In the genomic region with DNA sequence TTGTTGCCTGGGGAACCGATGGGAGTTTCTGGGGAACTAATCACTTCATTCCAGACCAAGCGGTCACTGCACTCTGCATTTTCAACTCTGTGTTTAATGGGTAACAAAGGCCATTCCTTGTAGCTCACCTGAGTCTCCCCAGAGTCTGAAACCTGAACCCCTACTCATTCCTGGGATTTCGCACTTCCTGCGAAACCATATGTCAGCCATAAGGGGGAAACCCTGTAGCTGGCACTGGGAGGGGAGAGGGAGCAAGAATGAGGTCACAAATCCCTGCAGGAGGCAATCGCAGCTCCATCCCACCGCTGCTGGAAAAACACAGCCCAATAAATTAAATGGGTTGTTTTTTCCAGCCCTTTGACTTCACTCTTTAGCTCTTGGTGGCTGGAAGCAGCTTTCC, we compare ENCODE assay signal across 11 mouse cellular contexts. TPM values are rescaled to one million over a fixed set of nuclear protein-coding genes. Genes with fewer than 3 reads are reported as not detected.
DNase-seq lines count a peak whose midpoint lies in the region; ATAC-seq and TF ChIP-seq lines count a peak whose summit lies in the region.
"Had no signal": no experiment of that assay in that cellular context is flagged by ENCODE, and none has a peak within 500 bp of the region (broad histone marks: within the 10 kb centered on the region; RNA-seq: fewer than 3 reads in every experiment).

No protein-coding gene starts in this region.

- no peak for TF ChIP-seq POLR2A in liver, adult 2 months (IDR thresholded peaks at IDR 0.05; ENCODE audit: extremely low read depth, insufficient read depth, low read length)
- no peak for TF ChIP-seq POLR2A in kidney, adult 2 months (IDR thresholded peaks at IDR 0.05; ENCODE audit: low read depth, low read length)

- H3K4me1 ChIP-seq in liver, adult 2 months (ENCODE audit: control insufficient read depth, insufficient read depth, low read length), result peaks cover 6% of the 10 kb centered on the region; the same call in 1 of the 2 replicates
- H3K4me1 ChIP-seq in liver, embryonic 12.5 days, result peaks cover 6% of the 10 kb centered on the region; the same call in 1 of the 2 replicates
- peaks cover 23% of the 10 kb centered on the region for H3K4me1 ChIP-seq in kidney, adult 2 months (ENCODE audit: control insufficient read depth, insufficient read depth, low read length)
- no peaks in the 10 kb centered on the region for H3K4me1 ChIP-seq in neural tube, embryonic 11.5 days (ENCODE audit: control insufficient read depth, insufficient read depth, low read length)
- H3K4me1 ChIP-seq: megakaryocyte, embryonic 14.5 days had no signal

- no peaks in the 10 kb centered on the region for H3K9me3 ChIP-seq in liver, embryonic 12.5 days (replicated peaks)
- no peaks in the 10 kb centered on the region for H3K9me3 ChIP-seq in neural tube, embryonic 11.5 days (ENCODE audit: control insufficient read depth, low read length)

- H3K4me2 ChIP-seq in liver, embryonic 12.5 days, result no peak overlapping the region
- H3K4me2 ChIP-seq in neural tube, embryonic 11.5 days (ENCODE audit: low read depth), result no peak overlapping the region

- H3K27me3 ChIP-seq in liver, adult 2 months (ENCODE audit: control insufficient read depth, insufficient read depth, low read length), result peaks cover 6% of the 10 kb centered on the region; the same call in 1 of the 2 replicates
- peaks cover 9% of the 10 kb centered on the region; the same call in 1 of the 2 replicates for H3K27me3 ChIP-seq in liver, embryonic 12.5 days (replicated peaks)
- H3K27me3 ChIP-seq in kidney, adult 2 months (replicated peaks; ENCODE audit: control insufficient read depth, insufficient read depth, low read length), result no peaks in the 10 kb centered on the region
- no peaks in the 10 kb centered on the region for H3K27me3 ChIP-seq in neural tube, embryonic 11.5 days (ENCODE audit: control insufficient read depth, insufficient read depth, low read length)
- H3K27me3 ChIP-seq: CH12.LX had no signal

- no peak overlapping the region for H3K9ac ChIP-seq in liver, adult 2 months (ENCODE audit: low read depth, low read length)
- no peak overlapping the region for H3K9ac ChIP-seq in liver, embryonic 12.5 days
- H3K9ac ChIP-seq in neural tube, embryonic 11.5 days (ENCODE audit: low read length), result no peak overlapping the region

- no peak for ATAC-seq in liver, embryonic 12.5 days
- ATAC-seq in neural tube, embryonic 11.5 days (ENCODE audit: insufficient read depth, low FRiP score, low TSS enrichment), result no peak

- no peak overlapping the region for H3K27ac ChIP-seq in liver, adult 2 months (replicated peaks; ENCODE audit: insufficient read depth, low read depth, low read length)
- H3K27ac ChIP-seq in liver, embryonic 12.5 days, result no peak overlapping the region
- peak overlapping the region; percentile 51; the same call in 1 of the 2 replicates for H3K27ac ChIP-seq in kidney, adult 2 months (ENCODE audit: insufficient read depth, low read depth, low read length)
- H3K27ac ChIP-seq in neural tube, embryonic 11.5 days (ENCODE audit: low read depth, low read length), result no peak overlapping the region

- no peak for TF ChIP-seq CTCF in liver, adult 2 months (IDR thresholded peaks at IDR 0.05; ENCODE audit: low read depth, low read length)
- TF ChIP-seq CTCF in kidney, adult 2 months (conservative IDR thresholded peaks at IDR 0.05; ENCODE audit: insufficient read depth, insufficient read length, low read depth, low read length), result no peak

- H3K36me3 ChIP-seq in liver, adult 2 months (ENCODE audit: control insufficient read depth, insufficient read depth, low read length), result no peaks in the 10 kb centered on the region
- H3K36me3 ChIP-seq in liver, embryonic 12.5 days, result no peaks in the 10 kb centered on the region
- no peaks in the 10 kb centered on the region for H3K36me3 ChIP-seq in kidney, adult 2 months (ENCODE audit: control insufficient read depth, insufficient read depth, low read length)
- H3K36me3 ChIP-seq in neural tube, embryonic 11.5 days (ENCODE audit: control insufficient read depth, insufficient read depth, low read length), result no peaks in the 10 kb centered on the region

- 40% methylated on average over 6 of the region's 6 CpGs for WGBS in liver, adult 2 months
- WGBS in liver, embryonic 12.5 days (ENCODE audit: insufficient replicate concordance), result 29% methylated on average over 6 of the region's 6 CpGs
- 28% methylated on average over 6 of the region's 6 CpGs for WGBS in kidney, adult 2 months
- 33% methylated on average over 6 of the region's 6 CpGs for WGBS in neural tube, embryonic 11.5 days

- H3K79me2 ChIP-seq in liver, adult 2 months (ENCODE audit: control insufficient read depth, insufficient read depth, low read length), result no peaks in the 10 kb centered on the region

- no peak overlapping the region for H3K4me3 ChIP-seq in liver, adult 2 months (ENCODE audit: insufficient read depth, low read depth, low read length)
- H3K4me3 ChIP-seq in liver, embryonic 12.5 days, result no peak overlapping the region
- no peak overlapping the region for H3K4me3 ChIP-seq in kidney, adult 2 months (ENCODE audit: insufficient read depth, low read depth, low read length)
- H3K4me3 ChIP-seq in neural tube, embryonic 11.5 days (ENCODE audit: low read depth, low read length), result no peak overlapping the region
- H3K4me3 ChIP-seq: megakaryocyte, embryonic 14.5 days had no signal

- peak; percentile 33 for DNase-seq in liver, adult 2 months (ENCODE audit: extremely low read depth, low read depth, low spot score)
- DNase-seq in embryo, embryonic 10.5 days (ENCODE audit: low spot score), result peak; percentile 71
- peak; percentile 76 for DNase-seq in kidney, adult 2 months
- DNase-seq in neural tube, embryonic 11.5 days (ENCODE audit: low spot score), result peak; percentile 51
- no peak for DNase-seq in thymus, adult 18-20 months
- DNase-seq in left cerebral cortex, adult 8-10 months (ENCODE audit: low spot score in 2 of 2), result no peak
- no peak for DNase-seq in thymus, postnatal 14 days
- DNase-seq: thymus, postnatal 4 days had no signal

RNA-seq across cellular contexts. Expression of a gene that starts 40.9 kb away (rescaled TPM):
- 38.3 and 38.4 TPM in 2 replicates for total RNA-seq in liver, adult 2 months (2014; rRNA removed)
- 37.1 and 38.8 TPM in 2 replicates for polyA plus RNA-seq in liver, adult 2 months (2012; rRNA removed)
- 124 and 133 TPM in 2 replicates for polyA plus RNA-seq in liver, embryonic 12.5 days (2016; fragmentation: Nextera tagmentation; extraction: Ambion mirVana)
- 250 and 253 TPM in 2 replicates for polyA plus RNA-seq in kidney, adult 2 months (2012; rRNA removed)
- polyA plus RNA-seq in neural tube, embryonic 11.5 days (2014; fragmentation: Nextera tagmentation; extraction: Ambion mirVana), result 168 and 170 TPM in 2 replicates
- total RNA-seq in left cerebral cortex, adult 8-10 months (2022), result 10 to 100 TPM; 59.6 to 74.9 (median 68.6) TPM

RNA-seq across cellular contexts. Expression of a gene that starts 59.3 kb away (rescaled TPM):
- total RNA-seq in liver, adult 2 months (2014; rRNA removed), result 10.9 and 12.1 TPM in 2 replicates
- 4.0 and 4.3 TPM in 2 replicates for polyA plus RNA-seq in liver, adult 2 months (2012; rRNA removed)
- polyA plus RNA-seq in liver, embryonic 12.5 days (2016; fragmentation: Nextera tagmentation; extraction: Ambion mirVana), result 42.1 and 42.2 TPM in 2 replicates
- polyA plus RNA-seq in kidney, adult 2 months (2012; rRNA removed), result 52.9 and 61.6 TPM in 2 replicates
- 57.2 and 59.2 TPM in 2 replicates for polyA plus RNA-seq in neural tube, embryonic 11.5 days (2014; fragmentation: Nextera tagmentation; extraction: Ambion mirVana)
- total RNA-seq in left cerebral cortex, adult 8-10 months (2022), result 100 to 1,000 TPM; 101 to 107 (median 105) TPM

Comparison
In these comparisons a context has a peak if more than half of its experiments do, and no peak if none do; other contexts are left out.
1. DNase-seq: peak in liver, adult 2 months (single experiment), embryo, embryonic 10.5 days (single experiment), kidney, adult 2 months (single experiment) and neural tube, embryonic 11.5 days (single experiment); none in thymus, adult 18-20 months (0 of 2), left cerebral cortex, adult 8-10 months (0 of 2) and thymus, postnatal 14 days (single experiment).